In genomic region chr1:91557099-91557498, GRCm38 (mm10) we compare ENCODE assay signal across 18 mouse cellular contexts.
"Had no signal": no experiment of that assay in that cellular context is flagged by ENCODE, and none has a peak within 500 bp of the region (broad histone marks: within the 10 kb centered on the region; RNA-seq: fewer than 3 reads in every experiment).

No protein-coding gene starts in this region.

- H3K4me1 ChIP-seq: midbrain, embryonic 10.5 days; midbrain, embryonic 12.5 days; neural tube, embryonic 13.5 days; neural tube, embryonic 15.5 days had no signal

- H3K27me3 ChIP-seq: midbrain, embryonic 12.5 days; neural tube, embryonic 13.5 days; neural tube, embryonic 15.5 days had no signal

- H3K4me3 ChIP-seq: midbrain, embryonic 10.5 days; midbrain, embryonic 12.5 days; myocyte; neural tube, embryonic 13.5 days; neural tube, embryonic 15.5 days had no signal

- H3K9me3 ChIP-seq: midbrain, embryonic 10.5 days; midbrain, embryonic 12.5 days; neural tube, embryonic 13.5 days; neural tube, embryonic 15.5 days had no signal

- ATAC-seq: midbrain, embryonic 16.5 days had no signal

- DNase-seq: lung, adult 18-20 months; lung, embryonic 14.5 days; lung, postnatal 10 days; midbrain, embryonic 14.5 days; retina, postnatal 1 day; right cerebral cortex, adult 18-20 months; right cerebral cortex, postnatal 25 days; right cerebral cortex, postnatal 4 days; spleen, adult 18-20 months; thymus, adult 18-20 months; thymus, postnatal 14 days; thymus, postnatal 36 days had no signal

- H3K9ac ChIP-seq: lung, embryonic 14.5 days; midbrain, embryonic 12.5 days; neural tube, embryonic 13.5 days; neural tube, embryonic 15.5 days had no signal

- H3K27ac ChIP-seq: midbrain, embryonic 10.5 days; midbrain, embryonic 12.5 days; neural tube, embryonic 13.5 days; neural tube, embryonic 15.5 days had no signal

- H3K4me2 ChIP-seq: lung, embryonic 14.5 days; midbrain, embryonic 12.5 days; neural tube, embryonic 13.5 days; neural tube, embryonic 15.5 days had no signal
